Mouse (Mus musculus) spleen, adult 18-20 months (tissue): ENCODE results near the gene Trim41.

Experiments
- DNase-seq, 2 experiments: peaks; one replicate each; pipeline ENCODE4 v3.0.0; 2022; ENCODE audit warnings: mixed read lengths in 2 of 2

Trim41 gene

DNA sequence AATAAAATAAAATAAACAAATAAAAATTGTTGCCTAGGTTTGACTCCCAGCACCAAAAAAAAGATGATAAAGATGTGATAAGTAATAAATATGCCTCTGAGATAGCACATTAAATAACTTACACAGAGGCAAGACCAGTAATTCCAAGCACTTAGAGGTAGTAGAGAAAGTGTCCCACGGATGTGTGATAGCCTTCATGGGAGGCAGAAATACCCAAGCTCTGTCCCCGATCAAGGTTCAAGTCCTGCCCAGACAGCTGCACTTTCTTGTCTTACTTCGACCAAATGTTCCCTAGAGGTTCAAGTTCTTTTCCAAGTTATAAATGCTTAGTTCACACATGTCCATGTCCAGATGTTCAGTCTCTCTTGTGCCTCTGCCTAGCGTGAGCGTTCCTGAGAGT lies 27.9 kb downstream of the Trim41 start:
- no peak for DNase-seq

DNA sequence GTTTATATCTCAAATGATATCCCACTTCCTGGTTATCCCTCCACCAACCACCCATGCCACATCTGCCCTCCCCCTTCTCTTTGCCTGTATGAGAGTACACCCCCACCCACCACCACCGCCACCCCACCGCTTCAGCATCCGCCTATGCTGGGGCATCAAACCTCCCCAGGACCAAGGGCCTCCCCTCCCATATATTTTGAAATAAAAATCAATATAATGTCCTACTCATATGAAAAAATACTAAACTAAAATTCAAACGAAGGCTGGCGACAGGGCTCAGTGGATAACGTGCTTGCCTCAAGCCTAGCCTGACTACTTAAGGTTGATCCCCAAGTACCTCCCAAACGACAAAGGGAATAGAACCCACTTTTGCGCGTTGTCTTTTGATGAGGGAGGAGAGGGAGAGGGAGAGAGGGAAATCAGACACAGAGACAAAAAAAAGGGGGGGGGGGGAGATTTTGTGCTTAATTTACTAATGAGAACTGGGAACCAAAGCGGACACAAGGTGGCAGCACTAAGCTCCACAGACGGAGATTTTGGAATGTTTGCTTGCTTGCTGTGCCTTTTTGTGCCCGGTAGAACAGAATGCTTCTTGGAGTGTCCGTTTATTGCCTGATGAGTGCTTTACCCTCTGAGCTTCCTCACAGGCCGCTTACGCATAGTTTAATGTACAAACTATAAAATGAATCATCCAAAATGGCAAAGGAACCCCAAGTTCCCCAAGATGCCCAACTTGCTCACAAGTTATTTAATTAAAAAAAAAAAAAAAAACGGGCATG lies 28.7 kb downstream of the Trim41 start:
- peak; percentile 54 to 77 for DNase-seq

- DNase-seq: peak; percentile 65 to 68
These were observed 29.5 kb downstream of the Trim41 start for GRCm38 (mm10) chr11:48787455-48788211.

DNA sequence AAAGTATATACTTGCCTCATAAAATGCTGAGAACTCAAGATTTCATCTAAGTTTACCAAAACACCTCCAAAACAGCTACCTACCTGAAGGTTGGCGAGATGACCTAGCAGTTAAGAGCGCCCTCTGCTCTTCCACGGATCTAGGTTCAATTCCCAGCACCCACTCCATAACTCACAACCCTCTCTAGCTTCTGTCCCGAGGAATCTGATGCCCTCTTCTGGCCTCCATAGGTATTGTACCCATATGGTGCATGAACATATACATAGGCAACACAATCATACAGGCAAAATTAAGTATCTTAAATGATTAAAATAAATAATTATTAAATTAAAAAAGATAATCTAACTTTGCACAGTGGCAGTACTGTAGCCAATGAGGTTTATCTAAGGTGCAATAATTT lies 34.9 kb downstream of the Trim41 start:
- DNase-seq: no peak

- peak in 1 of 2 experiments; percentile 47 for DNase-seq
These were observed 37.7 kb downstream of the Trim41 start for GRCm38 (mm10) chr11:48779450-48779849.

DNA sequence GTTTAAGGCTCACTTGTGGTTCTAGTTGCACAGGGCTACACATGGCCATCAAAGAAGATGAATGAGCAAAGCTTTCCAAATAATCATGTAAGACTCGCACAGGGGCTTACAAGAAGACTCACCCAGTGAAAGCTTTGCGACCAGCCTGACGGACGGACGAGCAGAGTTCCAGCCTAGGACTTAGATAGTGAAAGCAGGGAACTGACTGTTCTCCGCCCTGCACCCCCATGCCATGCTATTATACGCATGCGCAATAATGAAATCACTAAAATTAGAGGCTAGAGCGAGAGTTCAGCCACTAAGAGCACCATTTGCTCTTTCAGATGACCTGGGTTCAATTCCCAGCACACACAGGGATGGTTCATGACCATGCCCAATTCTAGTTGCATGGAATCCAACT lies 39.9 kb downstream of the Trim41 start:
- no peak for DNase-seq

- DNase-seq: no peak
These were observed 40.5 kb downstream of the Trim41 start for GRCm38 (mm10) chr11:48776664-48777063.

DNA sequence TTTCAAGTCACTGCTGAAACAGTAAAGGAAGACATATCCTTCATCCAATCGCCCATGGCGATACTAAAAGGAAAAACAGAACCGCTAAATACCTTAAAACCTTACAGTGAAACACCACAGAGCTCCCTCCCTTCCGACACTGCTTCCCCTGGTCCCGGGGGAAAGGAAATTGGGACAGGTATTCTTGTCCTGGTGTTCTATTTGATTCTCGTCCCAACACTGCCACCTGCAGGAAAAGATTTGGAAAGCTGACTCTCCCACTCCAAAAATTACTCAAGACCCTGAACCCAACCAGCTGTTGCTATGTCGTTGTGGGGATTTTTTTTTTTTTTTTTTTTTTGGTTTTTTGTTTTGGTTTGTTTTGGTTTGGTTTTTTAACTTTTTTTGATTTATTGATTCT lies 41.7 kb downstream of the Trim41 start:
- no peak for DNase-seq

- peak in 1 of 2 experiments; percentile 45 for DNase-seq
These were observed 42.5 kb downstream of the Trim41 start for GRCm38 (mm10) chr11:48774443-48775298.

DNA sequence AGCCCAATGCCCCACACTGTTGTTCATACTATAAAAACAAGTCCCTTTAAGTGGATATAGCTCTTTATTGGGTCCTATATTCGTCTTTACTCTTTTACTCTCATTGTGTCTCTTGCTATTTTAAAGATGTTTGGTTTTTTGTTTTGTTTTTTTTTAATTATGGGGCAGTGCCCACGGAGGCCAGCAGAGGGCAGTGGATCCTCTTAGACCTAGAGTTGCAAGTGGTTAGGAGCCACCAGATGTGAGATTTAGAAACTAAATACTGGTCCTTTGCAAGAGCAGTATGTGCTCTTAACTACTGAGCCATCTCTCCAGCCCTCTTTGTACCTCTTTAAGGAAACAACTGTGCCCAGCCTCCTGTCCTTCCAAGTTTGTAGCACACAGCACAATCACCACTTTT lies 45.5 kb downstream of the Trim41 start:
- DNase-seq: peak in 1 of 2 experiments; percentile 41

DNA sequence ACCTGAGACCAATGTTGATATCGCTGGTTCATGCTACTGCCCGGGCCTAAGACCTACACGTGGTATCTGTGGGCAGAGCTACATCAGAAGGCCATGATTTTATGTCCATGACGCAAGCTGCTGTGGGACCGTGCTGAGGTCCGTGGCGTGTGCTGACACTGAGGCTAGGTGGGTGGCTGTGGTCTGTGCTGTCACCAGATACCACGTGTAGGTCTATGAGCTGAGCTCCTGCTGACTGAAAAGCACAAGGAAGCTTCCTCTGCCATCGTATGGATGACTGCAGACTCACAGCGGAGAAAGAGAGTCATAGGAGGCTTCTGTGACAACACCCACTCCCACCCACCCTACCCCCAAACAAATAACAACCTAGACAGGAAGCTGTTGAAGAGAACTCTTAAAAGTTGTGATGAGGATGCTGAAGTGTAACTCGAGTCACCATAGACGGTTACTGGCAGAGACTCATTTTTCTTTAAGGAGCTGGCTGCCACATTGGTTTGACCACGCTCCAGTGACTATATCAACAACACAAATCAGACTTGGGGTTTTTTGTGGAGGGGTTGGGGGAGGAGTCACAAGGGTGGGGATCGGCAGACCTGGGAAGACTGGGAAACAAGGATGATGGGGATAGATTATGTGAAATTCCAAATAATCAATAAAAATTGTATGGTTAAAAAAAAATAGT lies 49.8 kb downstream of the Trim41 start:
- DNase-seq: no peak

- DNase-seq: no peak
These were observed 53.0 kb downstream of the Trim41 start for GRCm38 (mm10) chr11:48764119-48764518.

- no peak for DNase-seq
These were observed 58.1 kb downstream of the Trim41 start for GRCm38 (mm10) chr11:48759021-48759420.
